Mouse (Mus musculus): ENCODE data around the gene Dlgap3. TPM values are rescaled to one million over a fixed set of nuclear protein-coding genes. Genes with fewer than 3 reads are reported as not detected.

Gene Dlgap3
- polyA plus RNA-seq, 1 experiment: not detected

DNA sequence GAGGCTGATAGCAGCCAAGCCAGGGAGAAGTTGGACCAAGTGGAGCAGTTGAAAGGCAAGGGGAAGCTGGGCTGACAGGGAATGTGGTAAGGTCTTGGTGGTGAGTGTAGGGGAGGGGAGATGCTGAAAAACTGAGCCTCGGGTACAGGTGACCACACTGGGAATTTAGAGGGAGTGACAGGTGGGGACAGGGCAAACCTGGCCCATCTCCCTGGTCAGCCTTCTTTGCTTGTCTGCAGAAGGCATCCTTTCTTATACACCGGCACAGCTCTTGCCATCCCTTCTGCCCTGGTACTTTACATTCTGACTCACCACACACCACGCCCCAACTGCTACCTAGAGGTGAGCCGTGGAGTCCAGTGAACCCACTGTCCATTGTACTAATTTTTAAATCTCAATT is 54.8 kb downstream of the Dlgap3 start:
- Histone ChIP-seq H3K27me3 (ENCODE audit: control insufficient read depth) (peaks cover 52% of the 10 kb centered on the region), H3K4me3 (replicated peaks) (no peak overlapping the region), H3K4me1 (ENCODE audit: control insufficient read depth) (no peaks in the 10 kb centered on the region), H3K9me3 (ENCODE audit: control insufficient read depth, low read length) (peaks cover 3% of the 10 kb centered on the region), H3K36me3 (ENCODE audit: control insufficient read depth) (no peaks in the 10 kb centered on the region)
- no peak for TF ChIP-seq GATA1 (IDR thresholded peaks at IDR 0.05; ENCODE audit: low read length)
- no peak for TF ChIP-seq TAL1 (IDR thresholded peaks at IDR 0.05; ENCODE audit: low read length)

- Histone ChIP-seq H3K36me3 (ENCODE audit: control insufficient read depth) (no peaks in the 10 kb centered on the region), H3K4me1 (ENCODE audit: control insufficient read depth) (no peaks in the 10 kb centered on the region), H3K9me3 (ENCODE audit: control insufficient read depth, low read length) (peaks cover 3% of the 10 kb centered on the region), H3K4me3 (replicated peaks) (no peak overlapping the region), H3K27me3 (ENCODE audit: control insufficient read depth) (peaks cover 52% of the 10 kb centered on the region)
- TF ChIP-seq TAL1 (IDR thresholded peaks at IDR 0.05; ENCODE audit: low read length) (no peak), GATA1 (IDR thresholded peaks at IDR 0.05; ENCODE audit: low read length) (no peak)
Observed at GRCm38 (mm10) chr4:127224444-127225100, 55.6 kb downstream of the Dlgap3 start.

- no peaks in the 10 kb centered on the region for H3K36me3 ChIP-seq (ENCODE audit: control insufficient read depth)
- TF ChIP-seq GATA1 (IDR thresholded peaks at IDR 0.05; ENCODE audit: low read length) (no peak), TAL1 (IDR thresholded peaks at IDR 0.05; ENCODE audit: low read length) (no peak)
- H3K4me3 ChIP-seq (replicated peaks): no peak overlapping the region
- H3K9me3 ChIP-seq (ENCODE audit: control insufficient read depth, low read length): no peaks in the 10 kb centered on the region
- H3K4me1 ChIP-seq (ENCODE audit: control insufficient read depth): no peaks in the 10 kb centered on the region
- H3K27me3 ChIP-seq (ENCODE audit: control insufficient read depth): peaks cover 49% of the 10 kb centered on the region
Observed at GRCm38 (mm10) chr4:127226067-127226466, 57.1 kb downstream of the Dlgap3 start.

DNA sequence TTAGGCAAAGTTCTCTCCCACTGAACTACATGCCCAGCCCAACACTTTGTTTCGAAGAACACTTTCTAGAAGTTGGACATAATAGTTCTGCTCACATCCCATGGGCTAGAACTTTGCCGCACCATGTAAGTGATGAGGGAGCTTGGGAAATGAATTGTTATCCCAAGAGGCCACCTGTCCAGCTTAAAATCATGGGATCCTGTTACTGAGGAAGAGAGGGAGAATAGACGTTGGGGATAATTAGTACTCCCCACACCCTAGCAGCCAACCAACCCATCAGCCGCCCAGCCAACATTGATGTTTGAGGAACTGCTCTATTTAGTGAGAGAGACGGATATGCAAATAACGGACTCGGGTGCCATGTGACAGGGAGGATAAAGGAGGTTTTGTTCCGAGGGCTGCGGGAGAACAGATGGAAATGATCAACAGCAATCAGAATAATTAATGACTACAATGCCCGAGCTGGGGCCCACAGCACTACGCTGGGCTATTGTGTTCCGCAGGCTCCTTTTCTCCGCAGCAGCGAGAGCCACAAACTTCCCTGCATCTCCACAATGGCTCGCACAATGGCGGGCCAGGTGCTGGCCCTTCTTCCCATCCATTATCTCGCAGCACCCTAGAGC is 58.2 kb downstream of the Dlgap3 start:
- TF ChIP-seq TAL1 (IDR thresholded peaks at IDR 0.05; ENCODE audit: low read length) (no peak), GATA1 (IDR thresholded peaks at IDR 0.05; ENCODE audit: low read length) (no peak)

DNA sequence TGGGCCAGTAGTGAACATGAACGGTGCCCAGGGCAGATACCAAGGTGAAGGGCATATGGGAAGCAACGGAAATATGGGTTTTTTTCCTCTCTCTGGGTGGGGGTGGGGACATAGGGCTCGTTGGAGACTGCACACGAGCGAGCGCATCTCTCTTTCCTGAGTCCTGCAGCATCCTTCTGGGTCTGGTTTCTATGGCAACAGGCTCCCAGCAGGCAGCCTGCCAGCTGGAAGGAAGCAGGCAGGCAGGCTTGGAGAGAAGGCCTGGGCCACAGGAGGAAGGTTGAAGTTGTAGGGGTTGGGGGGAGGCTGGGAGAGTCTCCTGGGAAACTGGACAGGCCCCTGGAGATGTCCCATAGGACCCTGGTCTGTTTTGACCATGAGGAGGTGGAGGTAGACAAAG is 63.0 kb downstream of the Dlgap3 start:
- H3K36me3 ChIP-seq (ENCODE audit: control insufficient read depth): no peaks in the 10 kb centered on the region
- peaks cover 8% of the 10 kb centered on the region for H3K4me1 ChIP-seq (ENCODE audit: control insufficient read depth)
- peaks cover 43% of the 10 kb centered on the region for H3K27me3 ChIP-seq (ENCODE audit: control insufficient read depth)
- no peaks in the 10 kb centered on the region for H3K9me3 ChIP-seq (ENCODE audit: control insufficient read depth, low read length)
- no peak for TF ChIP-seq TAL1 (IDR thresholded peaks at IDR 0.05; ENCODE audit: low read length)
- no peak for TF ChIP-seq GATA1 (IDR thresholded peaks at IDR 0.05; ENCODE audit: low read length)
- no peak overlapping the region for H3K4me3 ChIP-seq (replicated peaks)

More for the DNA sequence above, 58.2 kb downstream of the Dlgap3 start:
- H3K36me3 ChIP-seq (ENCODE audit: control insufficient read depth): no peaks in the 10 kb centered on the region
- no peaks in the 10 kb centered on the region for H3K9me3 ChIP-seq (ENCODE audit: control insufficient read depth, low read length)
- H3K4me1 ChIP-seq (ENCODE audit: control insufficient read depth): no peaks in the 10 kb centered on the region
- H3K4me3 ChIP-seq (replicated peaks): no peak overlapping the region
- H3K27me3 ChIP-seq (ENCODE audit: control insufficient read depth): peaks cover 53% of the 10 kb centered on the region

DNA sequence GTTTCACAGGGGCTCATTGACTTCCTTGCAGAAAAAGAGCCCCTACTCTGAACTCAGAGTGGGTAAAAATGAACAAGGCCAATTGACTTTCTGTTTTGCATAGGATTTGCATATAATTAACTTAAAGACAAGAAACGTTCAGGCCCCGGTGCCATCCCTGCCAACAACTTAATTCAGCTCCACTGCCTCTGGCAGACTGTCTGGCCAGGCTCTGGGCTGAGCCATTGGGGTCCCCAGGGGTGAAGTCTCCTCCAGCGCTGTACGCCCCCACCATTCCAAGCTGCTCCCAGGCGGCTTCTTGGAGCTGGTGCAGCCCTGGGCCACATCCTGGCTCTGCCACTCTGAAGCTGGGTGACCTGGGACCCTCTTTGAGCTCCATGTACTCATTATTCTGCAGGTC is 63.5 kb downstream of the Dlgap3 start:
- H3K36me3 ChIP-seq (ENCODE audit: control insufficient read depth): no peaks in the 10 kb centered on the region
- peaks cover 8% of the 10 kb centered on the region for H3K4me1 ChIP-seq (ENCODE audit: control insufficient read depth)
- no peak overlapping the region for H3K4me3 ChIP-seq (replicated peaks)
- no peak for TF ChIP-seq GATA1 (IDR thresholded peaks at IDR 0.05; ENCODE audit: low read length)
- TF ChIP-seq TAL1 (IDR thresholded peaks at IDR 0.05; ENCODE audit: low read length): no peak
- H3K9me3 ChIP-seq (ENCODE audit: control insufficient read depth, low read length): no peaks in the 10 kb centered on the region
- peaks cover 43% of the 10 kb centered on the region for H3K27me3 ChIP-seq (ENCODE audit: control insufficient read depth)

DNA sequence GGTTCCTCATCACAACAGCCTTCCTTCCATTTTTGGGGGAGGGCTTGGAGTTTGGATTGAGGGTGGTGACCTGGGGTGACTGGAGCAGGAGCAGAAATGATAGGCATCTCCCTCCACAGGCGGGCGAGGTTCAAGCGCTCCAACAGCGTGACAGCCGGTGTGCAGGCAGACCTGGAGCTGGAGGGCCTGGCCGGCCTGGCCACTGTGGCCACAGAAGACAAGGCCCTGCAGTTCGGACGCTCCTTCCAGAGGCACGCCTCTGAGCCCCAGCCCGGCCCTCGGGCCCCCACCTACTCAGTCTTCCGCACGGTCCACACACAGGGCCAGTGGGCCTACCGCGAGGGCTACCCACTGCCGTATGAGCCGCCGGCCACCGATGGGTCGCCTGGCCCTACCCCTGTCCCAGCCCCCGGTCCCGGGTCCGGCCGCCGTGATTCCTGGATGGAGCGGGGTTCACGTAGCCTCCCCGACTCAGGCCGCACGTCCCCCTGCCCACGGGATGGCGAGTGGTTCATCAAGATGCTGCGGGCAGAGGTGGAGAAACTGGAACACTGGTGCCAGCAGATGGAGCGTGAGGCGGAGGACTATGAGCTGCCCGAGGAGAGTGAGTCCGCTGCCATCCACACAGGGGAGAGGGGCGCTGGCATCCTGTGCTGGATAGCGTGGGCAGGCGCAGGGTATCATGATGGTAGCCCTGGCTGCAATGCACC is 64.6 kb downstream of the Dlgap3 start:
- H3K4me3 ChIP-seq (replicated peaks): no peak overlapping the region
- TF ChIP-seq GATA1 (IDR thresholded peaks at IDR 0.05; ENCODE audit: low read length): no peak
- no peak for TF ChIP-seq TAL1 (IDR thresholded peaks at IDR 0.05; ENCODE audit: low read length)
- H3K9me3 ChIP-seq (ENCODE audit: control insufficient read depth, low read length): no peaks in the 10 kb centered on the region
- peaks cover 43% of the 10 kb centered on the region for H3K27me3 ChIP-seq (ENCODE audit: control insufficient read depth)
- peaks cover 8% of the 10 kb centered on the region for H3K4me1 ChIP-seq (ENCODE audit: control insufficient read depth)
- H3K36me3 ChIP-seq (ENCODE audit: control insufficient read depth): no peaks in the 10 kb centered on the region

GRCm38 (mm10) chr4:127235742-127236487 is 66.9 kb downstream of the Dlgap3 start:
- no peaks in the 10 kb centered on the region for H3K36me3 ChIP-seq (ENCODE audit: control insufficient read depth)
- H3K27me3 ChIP-seq (ENCODE audit: control insufficient read depth): peaks cover 43% of the 10 kb centered on the region
- TF ChIP-seq GATA1 (IDR thresholded peaks at IDR 0.05; ENCODE audit: low read length) (no peak), TAL1 (IDR thresholded peaks at IDR 0.05; ENCODE audit: low read length) (no peak)
- peak overlapping the region; percentile 46 for H3K4me3 ChIP-seq (replicated peaks)
- no peaks in the 10 kb centered on the region for H3K9me3 ChIP-seq (ENCODE audit: control insufficient read depth, low read length)
- H3K4me1 ChIP-seq (ENCODE audit: control insufficient read depth): peaks cover 8% of the 10 kb centered on the region

DNA sequence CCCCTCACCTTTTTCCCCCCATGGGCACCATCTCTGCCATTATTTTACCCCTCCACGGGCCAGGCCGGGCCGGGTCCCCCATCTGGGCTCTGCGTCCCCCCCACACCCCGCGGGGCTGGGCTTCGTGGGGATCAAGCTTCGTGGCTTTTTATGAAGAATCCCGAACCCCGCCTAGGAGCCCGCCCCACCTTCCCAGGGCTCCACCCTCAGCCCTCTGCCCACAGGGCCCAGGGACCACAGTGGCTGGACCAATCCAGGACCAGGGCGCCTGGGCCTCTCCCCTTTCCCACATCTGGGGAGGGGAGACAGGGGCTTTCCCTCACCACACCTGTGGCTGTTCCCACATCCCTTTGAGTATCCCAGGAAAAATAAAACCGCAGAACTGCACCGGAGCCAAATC is 67.6 kb downstream of the Dlgap3 start:
- peaks cover 8% of the 10 kb centered on the region for H3K4me1 ChIP-seq (ENCODE audit: control insufficient read depth)
- TF ChIP-seq GATA1 (IDR thresholded peaks at IDR 0.05; ENCODE audit: low read length) (no peak), TAL1 (IDR thresholded peaks at IDR 0.05; ENCODE audit: low read length) (no peak)
- peaks cover 43% of the 10 kb centered on the region for H3K27me3 ChIP-seq (ENCODE audit: control insufficient read depth)
- no peaks in the 10 kb centered on the region for H3K36me3 ChIP-seq (ENCODE audit: control insufficient read depth)
- H3K9me3 ChIP-seq (ENCODE audit: control insufficient read depth, low read length): no peaks in the 10 kb centered on the region
- peak overlapping the region; percentile 46 for H3K4me3 ChIP-seq (replicated peaks)
